Mouse (Mus musculus): ENCODE measurements around the gene Vmn2r111. TPM values are rescaled to one million over a fixed set of nuclear protein-coding genes. Genes with fewer than 3 reads are reported as not detected.
"Not testable (repeated sequence)": the region's sequence is repeated elsewhere in the genome, so short reads cannot be mapped to it uniquely, and the experiment has no call there.

Vmn2r111 gene
- not detected in 2 replicates for polyA plus RNA-seq (2014; fragmentation: Nextera tagmentation; extraction: Ambion mirVana)

- not testable (repeated sequence) for H3K27me3 ChIP-seq (ENCODE audit: insufficient read depth, low read length); ATAC-seq (ENCODE audit: insufficient read depth); H3K36me3 ChIP-seq (ENCODE audit: insufficient read depth); H3K9me3 ChIP-seq (ENCODE audit: low read depth, low read length); H3K4me1 ChIP-seq (ENCODE audit: insufficient read depth); DNase-seq; H3K4me3 ChIP-seq (ENCODE audit: low read depth, low read length); H3K4me2 ChIP-seq; H3K9ac ChIP-seq; H3K27ac ChIP-seq (ENCODE audit: low read depth)
- 23% methylated on average over 1 of the region's 1 CpGs for WGBS
Observed at GRCm38 (mm10) chr17:22573382-22573781, at the start of gene Vmn2r111. Vmn2r111 (minus strand) TSS chr17:22573482.

GRCm38 (mm10) chr17:22600651-22601050, 27.4 kb upstream of the Vmn2r111 start, which contains the start of gene Vmn2r112:
Vmn2r112 (plus strand) TSS chr17:22600951.
- H3K4me1 ChIP-seq (ENCODE audit: insufficient read depth); H3K27me3 ChIP-seq (ENCODE audit: insufficient read depth, low read length); H3K9ac ChIP-seq; H3K4me2 ChIP-seq; H3K4me3 ChIP-seq (ENCODE audit: low read depth, low read length); H3K36me3 ChIP-seq (ENCODE audit: insufficient read depth); H3K27ac ChIP-seq (ENCODE audit: low read depth); DNase-seq; H3K9me3 ChIP-seq (ENCODE audit: low read depth, low read length); ATAC-seq (ENCODE audit: insufficient read depth): not testable (repeated sequence)

GRCm38 (mm10) chr17:22520467-22520866, 52.8 kb downstream of the Vmn2r111 start:
- ATAC-seq (ENCODE audit: insufficient read depth); H3K4me1 ChIP-seq (ENCODE audit: insufficient read depth); H3K4me3 ChIP-seq (ENCODE audit: low read depth, low read length); H3K27ac ChIP-seq (ENCODE audit: low read depth); H3K27me3 ChIP-seq (ENCODE audit: insufficient read depth, low read length); H3K9ac ChIP-seq; H3K4me2 ChIP-seq; H3K9me3 ChIP-seq (ENCODE audit: low read depth, low read length); DNase-seq; H3K36me3 ChIP-seq (ENCODE audit: insufficient read depth): not testable (repeated sequence)
- WGBS = 84% methylated on average over 7 of the region's 7 CpGs

- H3K4me2 ChIP-seq; H3K4me3 ChIP-seq (ENCODE audit: low read depth, low read length); H3K27ac ChIP-seq (ENCODE audit: low read depth); H3K9ac ChIP-seq; DNase-seq; ATAC-seq (ENCODE audit: insufficient read depth); H3K36me3 ChIP-seq (ENCODE audit: insufficient read depth); H3K27me3 ChIP-seq (ENCODE audit: insufficient read depth, low read length); H3K9me3 ChIP-seq (ENCODE audit: low read depth, low read length); H3K4me1 ChIP-seq (ENCODE audit: insufficient read depth): not testable (repeated sequence)
- 70% methylated on average over 3 of the region's 3 CpGs for WGBS
Observed at GRCm38 (mm10) chr17:22520037-22520436, 53.2 kb downstream of the Vmn2r111 start.

GRCm38 (mm10) chr17:22497120-22497519, 76.2 kb downstream of the Vmn2r111 start:
- TF ChIP-seq CTCF (IDR thresholded peaks at IDR 0.05; ENCODE audit: low read depth) = no peak
- H3K36me3 ChIP-seq (ENCODE audit: insufficient read depth) = no peaks in the 10 kb centered on the region
- 72% methylated on average over 4 of the region's 4 CpGs for WGBS
- H3K4me1 ChIP-seq (ENCODE audit: insufficient read depth) = no peaks in the 10 kb centered on the region
- H3K4me2 ChIP-seq = no peak overlapping the region
- no peaks in the 10 kb centered on the region for H3K9me3 ChIP-seq (ENCODE audit: low read depth, low read length)
- H3K9ac ChIP-seq = no peak overlapping the region
- no peak for DNase-seq
- H3K27me3 ChIP-seq (ENCODE audit: insufficient read depth, low read length) = no peaks in the 10 kb centered on the region
- no peak overlapping the region for H3K27ac ChIP-seq (ENCODE audit: low read depth)
- no peak for ATAC-seq (ENCODE audit: insufficient read depth)
- H3K4me3 ChIP-seq (ENCODE audit: low read depth, low read length) = no peak overlapping the region

Other genes with a start within 250 kb of the Vmn2r111 start
- 12.7 and 12.9 TPM in 2 replicates for gene Zfp944, start 212.1 kb downstream of the Vmn2r111 start, polyA plus RNA-seq (2014; fragmentation: Nextera tagmentation; extraction: Ambion mirVana)
- gene Zfp758, start 212.0 kb downstream of the Vmn2r111 start, polyA plus RNA-seq (2014; fragmentation: Nextera tagmentation; extraction: Ambion mirVana) = 8.0 and 9.5 TPM in 2 replicates
- 15.3 and 16.1 TPM in 2 replicates for gene Zfp946, start 149.3 kb downstream of the Vmn2r111 start, polyA plus RNA-seq (2014; fragmentation: Nextera tagmentation; extraction: Ambion mirVana)
- gene Vmn2r112, start 27.5 kb upstream of the Vmn2r111 start, polyA plus RNA-seq (2014; fragmentation: Nextera tagmentation; extraction: Ambion mirVana) = not detected in 2 replicates